Mouse (Mus musculus) hindbrain, embryonic 14.5 days (tissue): ENCODE measurements at regions not wholly inside any gene's neighbourhood (a gene's known extent, or its start where the extent isn't known, plus 50 kb on each side); places are given as distances from the start of the nearest gene placed in this dataset.

Experiments used
- ATAC-seq: fragments of 200-750 bp; cut with Nextera tagmentation; 2 replicates; pipeline ENCODE4 v1.8.0; 2017; ENCODE audit warnings: moderate number of reproducible peaks, mild to moderate bottlenecking, moderate TSS enrichment, moderate library complexity; ENCODE audit not compliant: low FRiP score
- DNase-seq: peaks from one replicate; pipeline ENCODE4 v3.0.0-alpha.2; 2015; ENCODE audit warnings: low spot score
- H3K27ac ChIP-seq: fragments of 300-500 bp; sonication (generic); 2 replicates; pipeline ENCODE4 v1.5.1; 2014; ENCODE audit warnings: mild to moderate bottlenecking, moderate library complexity
- H3K27me3 ChIP-seq: fragments of 300-500 bp; sonication (generic); 2 replicates; pipeline ENCODE4 v1.6.1; 2014; ENCODE audit warnings: mild to moderate bottlenecking, low read length, mixed read lengths; ENCODE audit not compliant: control insufficient read depth, insufficient read depth
- H3K36me3 ChIP-seq: fragments of 300-500 bp; sonication (generic); replicated peaks from 2 replicates; pipeline ENCODE4 v1.6.1; 2014; ENCODE audit not compliant: control insufficient read depth, insufficient read depth
- H3K4me1 ChIP-seq: fragments of 300-500 bp; sonication (generic); replicated peaks from 2 replicates; pipeline ENCODE4 v1.6.1; 2014; ENCODE audit warnings: antibody characterized with exemption, low read length, mixed read lengths; ENCODE audit not compliant: control insufficient read depth, insufficient read depth
- H3K4me2 ChIP-seq: fragments of 300-500 bp; sonication (generic); replicated peaks from 2 replicates; pipeline ENCODE4 v1.6.1; 2014; ENCODE audit warnings: mild to moderate bottlenecking, moderate library complexity
- H3K4me3 ChIP-seq: fragments of 300-500 bp; sonication (generic); replicated peaks from 2 replicates; pipeline ENCODE4 v1.5.1; 2014; ENCODE audit warnings: mild to moderate bottlenecking, low read length
- H3K9ac ChIP-seq: fragments of 300-500 bp; sonication (generic); 2 replicates; pipeline ENCODE4 v1.6.1; 2014
- H3K9me3 ChIP-seq: fragments of 300-500 bp; sonication (generic); 2 replicates; pipeline ENCODE4 v1.6.1; 2016; ENCODE audit warnings: low read length; ENCODE audit not compliant: control insufficient read depth
- WGBS: fragments of 180-500 bp; shearing (Covaris S2); extraction: QIAGEN DNeasy Blood & Tissue Kit; methylation state at CpG from one replicate; pipeline ENCODE4 v1.1.7; 2014; 5-methylcytosine and 5-hydroxymethylcytosine counted together

DNA sequence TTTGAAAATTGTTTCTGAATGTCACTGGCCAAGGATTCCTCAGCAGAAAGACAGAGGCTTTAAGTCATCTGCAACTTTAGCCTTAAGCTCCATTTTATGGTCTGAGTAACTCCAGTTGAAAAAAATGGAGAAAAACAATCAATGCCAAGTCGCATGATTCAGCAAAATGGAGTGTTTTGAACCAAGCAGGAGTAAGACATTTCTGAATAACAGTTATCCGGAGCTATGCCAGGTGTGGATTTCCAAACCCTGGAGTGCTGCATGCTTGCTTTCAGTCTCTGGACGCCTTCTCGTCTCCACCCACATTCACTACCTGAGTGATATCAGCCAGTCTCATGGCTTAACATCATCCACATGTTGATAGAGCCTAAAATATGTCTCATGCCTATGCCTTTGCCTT lies 93.7 kb downstream of the Gm10260 start:
- Histone ChIP-seq H3K4me2 (no peak overlapping the region), H3K27me3 (no peaks in the 10 kb centered on the region), H3K27ac (no peak overlapping the region), H3K9ac (no peak overlapping the region), H3K9me3 (no peaks in the 10 kb centered on the region), H3K36me3 (no peaks in the 10 kb centered on the region), H3K4me1 (peaks cover 16% of the 10 kb centered on the region; the same call in 1 of the 2 replicates), H3K4me3 (no peak overlapping the region)
- no peak for DNase-seq
- no peak for ATAC-seq
- 89% methylated on average over 4 of the region's 4 CpGs for WGBS

DNA sequence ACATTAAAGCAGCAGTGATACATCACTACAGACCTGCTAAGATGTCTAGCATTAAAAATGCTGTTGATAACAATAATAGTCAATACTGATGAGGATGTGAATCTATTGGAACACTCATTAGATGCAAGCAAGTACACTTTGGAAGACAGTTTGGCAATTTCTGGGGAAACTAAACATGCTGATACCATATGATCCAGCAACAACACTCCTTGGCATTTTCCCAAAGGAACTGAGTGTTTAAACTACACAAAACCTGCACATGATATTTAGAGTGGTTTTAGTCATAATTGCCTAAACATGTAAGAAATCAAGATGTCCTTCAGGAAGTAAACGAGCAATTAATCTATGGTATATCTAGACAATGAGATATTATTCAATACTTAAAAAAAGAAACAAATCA lies 95.2 kb downstream of the Gm10260 start:
- no peaks in the 10 kb centered on the region for H3K9me3 ChIP-seq
- no peak overlapping the region for H3K4me2 ChIP-seq
- 98% methylated on average over 1 of the region's 1 CpGs for WGBS
- DNase-seq (no peak), ATAC-seq (no peak)
- no peak overlapping the region for H3K27ac ChIP-seq
- H3K4me3 ChIP-seq: no peak overlapping the region
- no peaks in the 10 kb centered on the region for H3K36me3 ChIP-seq
- H3K27me3 ChIP-seq: no peaks in the 10 kb centered on the region
- H3K4me1 ChIP-seq: peaks cover 16% of the 10 kb centered on the region; the same call in 1 of the 2 replicates
- H3K9ac ChIP-seq: no peak overlapping the region

DNA sequence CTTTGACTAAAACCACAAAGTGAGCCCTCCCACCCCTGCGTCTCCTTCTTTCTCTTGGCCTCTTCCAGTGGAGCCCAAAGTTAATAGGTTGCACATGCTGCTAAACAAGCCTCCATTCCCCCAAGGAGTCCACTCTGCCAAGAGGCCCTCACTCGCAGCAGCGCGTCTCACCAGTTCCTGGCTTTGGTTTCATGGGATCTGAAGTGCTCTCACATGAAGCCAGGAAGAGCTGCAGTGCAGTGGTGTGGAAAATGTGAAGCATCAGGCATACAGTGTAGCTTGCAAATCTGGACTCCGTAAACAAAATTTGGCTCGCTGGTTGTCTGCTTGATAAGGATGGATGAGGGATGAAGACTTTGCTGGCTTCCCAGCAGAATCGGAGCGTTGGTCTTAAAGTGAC lies 97.7 kb downstream of the Gm10260 start:
- peak; percentile 43; the same call in 1 of the 2 replicates for ATAC-seq
- no peaks in the 10 kb centered on the region for H3K27me3 ChIP-seq
- no peak overlapping the region for H3K9ac ChIP-seq
- no peak overlapping the region for H3K27ac ChIP-seq
- no peak overlapping the region for H3K4me2 ChIP-seq
- H3K4me1 ChIP-seq: peaks cover 8% of the 10 kb centered on the region; the same call in 1 of the 2 replicates
- no peaks in the 10 kb centered on the region for H3K9me3 ChIP-seq
- peak; percentile 50 for DNase-seq
- H3K4me3 ChIP-seq: no peak overlapping the region
- H3K36me3 ChIP-seq: no peaks in the 10 kb centered on the region
- 58% methylated on average over 8 of the region's 8 CpGs for WGBS

DNA sequence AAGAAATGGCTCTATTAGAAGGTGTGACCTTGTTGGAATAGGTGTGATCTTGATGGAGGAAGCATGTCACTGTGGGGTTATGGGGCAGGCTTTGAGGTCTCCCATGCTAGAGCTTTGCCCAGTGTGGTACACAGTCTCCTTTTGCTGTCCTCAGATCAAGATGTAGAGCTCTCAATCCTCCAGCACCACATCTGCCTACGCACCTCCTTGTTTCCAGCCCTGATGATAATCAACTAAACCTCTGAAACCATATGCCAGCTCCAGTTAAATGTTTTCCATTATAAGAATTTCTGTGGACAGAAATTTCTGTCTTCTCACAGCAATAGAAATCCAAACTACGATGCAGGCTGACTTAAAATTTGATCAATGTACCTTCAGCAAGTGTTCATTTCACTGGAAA lies 103.8 kb downstream of the Gm10260 start:
- Histone ChIP-seq H3K4me3 (no peak overlapping the region), H3K27ac (no peak overlapping the region), H3K9me3 (no peaks in the 10 kb centered on the region), H3K4me2 (no peak overlapping the region), H3K36me3 (no peaks in the 10 kb centered on the region), H3K9ac (no peak overlapping the region), H3K27me3 (no peaks in the 10 kb centered on the region), H3K4me1 (no peaks in the 10 kb centered on the region)
- no peak for ATAC-seq
- DNase-seq: no peak
- 92% methylated on average over 2 of the region's 2 CpGs for WGBS

DNA sequence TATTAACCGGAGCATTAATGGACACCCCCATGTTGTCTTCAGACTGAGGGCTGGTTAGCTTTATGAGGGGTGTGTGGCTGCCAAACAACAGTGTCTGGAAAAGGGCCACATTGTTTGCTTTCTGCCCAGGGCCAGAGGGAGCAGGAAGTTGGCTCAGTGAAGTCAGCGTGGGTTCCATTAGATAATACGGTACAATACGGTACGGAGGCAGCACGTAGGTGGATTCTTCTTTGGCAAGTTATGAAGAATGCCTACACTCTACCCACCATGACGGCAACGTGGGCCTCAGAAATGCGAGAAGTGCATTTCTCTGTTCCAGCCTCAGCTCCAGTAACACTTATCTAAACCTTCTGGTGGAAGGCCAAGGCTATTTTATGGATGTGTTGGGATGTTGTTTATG lies 108.2 kb downstream of the Gm10260 start:
- no peak overlapping the region for H3K4me2 ChIP-seq
- 87% methylated on average over 9 of the region's 9 CpGs for WGBS
- H3K36me3 ChIP-seq: no peaks in the 10 kb centered on the region
- DNase-seq (no peak), ATAC-seq (no peak)
- no peaks in the 10 kb centered on the region for H3K9me3 ChIP-seq
- H3K9ac ChIP-seq: no peak overlapping the region
- H3K27me3 ChIP-seq: no peaks in the 10 kb centered on the region
- H3K4me3 ChIP-seq: no peak overlapping the region
- no peaks in the 10 kb centered on the region for H3K4me1 ChIP-seq
- H3K27ac ChIP-seq: no peak overlapping the region

DNA sequence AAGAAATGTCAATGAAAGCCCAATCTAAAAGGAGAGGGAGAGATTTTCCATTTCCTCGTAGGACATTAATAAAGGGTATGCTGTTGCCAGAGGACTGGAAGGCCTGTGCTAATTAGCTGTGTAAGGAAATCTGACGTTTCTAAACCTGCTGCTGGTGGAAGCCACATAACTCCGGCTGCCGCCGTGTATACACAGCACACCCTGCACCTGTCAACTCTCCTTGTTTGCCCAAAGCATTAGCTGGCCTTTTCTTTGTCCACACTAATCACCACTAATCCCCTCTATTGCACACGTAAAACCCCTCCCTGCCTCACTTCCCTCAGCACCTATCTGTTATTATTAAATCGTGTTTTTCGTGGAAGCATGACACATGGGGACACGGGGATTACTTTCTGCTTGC lies 108.7 kb downstream of the Gm10260 start:
- H3K27me3 ChIP-seq: no peaks in the 10 kb centered on the region
- no peaks in the 10 kb centered on the region for H3K36me3 ChIP-seq
- H3K4me2 ChIP-seq: no peak overlapping the region
- DNase-seq: no peak
- H3K4me1 ChIP-seq: no peaks in the 10 kb centered on the region
- no peaks in the 10 kb centered on the region for H3K9me3 ChIP-seq
- no peak overlapping the region for H3K4me3 ChIP-seq
- H3K27ac ChIP-seq: no peak overlapping the region
- no peak for ATAC-seq
- 76% methylated on average over 9 of the region's 9 CpGs for WGBS
- H3K9ac ChIP-seq: no peak overlapping the region

DNA sequence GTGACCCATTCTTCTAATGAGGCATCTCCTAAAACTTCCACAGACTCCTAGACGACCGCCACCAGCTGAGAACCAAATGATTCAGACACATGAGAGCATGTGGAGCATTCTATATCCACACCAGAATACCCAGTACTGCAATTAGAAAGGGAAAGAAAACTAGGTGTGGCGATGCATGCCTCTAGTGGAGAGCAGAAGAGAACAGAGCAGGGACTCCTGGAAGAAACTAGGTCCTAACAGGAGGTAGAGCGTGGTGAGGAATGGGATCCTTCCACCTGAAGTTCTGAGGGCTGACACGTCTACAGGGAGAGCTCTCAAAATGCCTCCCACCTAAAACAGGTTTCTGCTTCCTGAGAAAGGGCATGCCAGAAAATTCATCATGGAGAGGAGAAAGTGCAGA lies 109.3 kb downstream of the Gm10260 start:
- H3K36me3 ChIP-seq: no peaks in the 10 kb centered on the region

DNA sequence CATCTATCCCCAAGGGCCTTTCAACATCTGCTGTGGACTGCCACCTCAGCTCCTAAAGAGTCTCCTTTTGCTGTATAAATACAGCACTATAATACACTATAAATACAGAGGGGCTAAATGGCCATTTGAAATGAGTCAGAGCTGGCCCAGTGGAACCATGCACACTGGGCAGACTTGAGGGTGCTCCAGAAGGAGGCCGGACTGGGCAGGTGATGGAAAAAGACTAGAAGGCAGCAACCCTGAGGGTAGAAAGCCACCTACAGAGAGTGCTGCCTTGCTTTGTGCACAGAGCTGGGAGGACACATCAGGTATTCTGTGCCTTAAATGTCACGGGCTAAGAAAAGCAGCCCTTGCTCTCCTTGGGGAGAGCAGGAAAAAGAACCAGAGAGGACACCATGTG lies 110.2 kb downstream of the Gm10260 start:
- H3K4me2 ChIP-seq: no peak overlapping the region
- no peak overlapping the region for H3K4me3 ChIP-seq
- no peak overlapping the region for H3K27ac ChIP-seq
- H3K36me3 ChIP-seq: no peaks in the 10 kb centered on the region
- H3K9ac ChIP-seq: no peak overlapping the region
- no peaks in the 10 kb centered on the region for H3K27me3 ChIP-seq
- ATAC-seq: no peak
- DNase-seq: no peak
- no peaks in the 10 kb centered on the region for H3K4me1 ChIP-seq
- 90% methylated on average over 2 of the region's 2 CpGs for WGBS
- H3K9me3 ChIP-seq: no peaks in the 10 kb centered on the region

More for the DNA sequence above, 109.3 kb downstream of the Gm10260 start:
- no peak overlapping the region for H3K27ac ChIP-seq
- no peaks in the 10 kb centered on the region for H3K4me1 ChIP-seq
- no peak overlapping the region for H3K4me3 ChIP-seq
- no peak for DNase-seq
- no peaks in the 10 kb centered on the region for H3K27me3 ChIP-seq
- no peak overlapping the region for H3K9ac ChIP-seq
- no peak overlapping the region for H3K4me2 ChIP-seq
- H3K9me3 ChIP-seq: no peaks in the 10 kb centered on the region
- no peak for ATAC-seq
- 95% methylated on average over 5 of the region's 5 CpGs for WGBS

DNA sequence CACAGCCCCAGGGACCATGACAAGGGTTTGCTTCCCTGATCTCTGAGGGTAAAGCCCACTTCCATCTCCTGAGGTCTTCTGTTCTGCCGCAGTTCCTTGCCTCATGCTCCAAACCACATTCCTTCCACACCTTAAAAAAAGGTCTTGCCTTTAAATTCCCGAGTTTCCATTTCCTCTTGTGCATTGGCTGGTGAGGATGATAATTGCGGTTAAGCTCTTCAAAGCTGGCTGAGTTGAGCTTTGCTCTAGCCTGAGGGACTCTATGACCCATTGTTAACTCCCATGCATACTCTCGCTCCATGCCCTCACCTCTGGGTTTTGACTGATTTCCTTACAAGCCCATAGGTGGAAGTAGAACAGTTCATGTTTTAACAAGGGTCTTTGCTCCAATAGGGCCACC lies 112.9 kb downstream of the Gm10260 start:
- no peak for DNase-seq
- no peak for ATAC-seq
- Histone ChIP-seq H3K4me2 (no peak overlapping the region), H3K4me1 (no peaks in the 10 kb centered on the region), H3K4me3 (no peak overlapping the region), H3K36me3 (no peaks in the 10 kb centered on the region), H3K27ac (no peak overlapping the region), H3K27me3 (no peaks in the 10 kb centered on the region), H3K9me3 (peaks cover 9% of the 10 kb centered on the region; the same call in 1 of the 2 replicates), H3K9ac (no peak overlapping the region)
- 85% methylated on average over 4 of the region's 4 CpGs for WGBS

DNA sequence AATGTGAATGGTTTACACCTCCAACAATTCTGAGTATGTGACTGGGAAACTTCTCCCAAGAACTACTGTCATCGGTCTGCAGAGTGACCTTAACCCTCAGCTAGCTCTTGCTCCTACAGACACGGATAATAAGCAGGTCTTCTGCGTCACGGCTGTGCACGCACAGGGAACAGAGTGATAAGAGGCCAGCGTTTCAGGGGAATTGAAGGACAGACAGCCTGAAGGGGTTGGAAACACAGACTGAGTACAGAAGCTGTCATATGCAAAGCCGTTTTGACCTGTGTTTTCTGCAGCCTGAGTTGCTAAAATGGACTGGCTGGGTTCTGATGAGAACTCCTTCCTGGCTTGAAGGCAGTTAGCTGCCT lies 114.4 kb downstream of the Gm10260 start:
- 83% methylated on average over 7 of the region's 7 CpGs for WGBS
- no peak for DNase-seq
- H3K27ac ChIP-seq: no peak overlapping the region
- no peaks in the 10 kb centered on the region for H3K27me3 ChIP-seq
- H3K9ac ChIP-seq: no peak overlapping the region
- ATAC-seq: no peak
- no peaks in the 10 kb centered on the region for H3K4me1 ChIP-seq
- peaks cover 9% of the 10 kb centered on the region; the same call in 1 of the 2 replicates for H3K9me3 ChIP-seq
- H3K36me3 ChIP-seq: no peaks in the 10 kb centered on the region
- no peak overlapping the region for H3K4me3 ChIP-seq
- no peak overlapping the region for H3K4me2 ChIP-seq
